Mouse (Mus musculus): ENCODE measurements around the gene Plxnc1.

DNA sequence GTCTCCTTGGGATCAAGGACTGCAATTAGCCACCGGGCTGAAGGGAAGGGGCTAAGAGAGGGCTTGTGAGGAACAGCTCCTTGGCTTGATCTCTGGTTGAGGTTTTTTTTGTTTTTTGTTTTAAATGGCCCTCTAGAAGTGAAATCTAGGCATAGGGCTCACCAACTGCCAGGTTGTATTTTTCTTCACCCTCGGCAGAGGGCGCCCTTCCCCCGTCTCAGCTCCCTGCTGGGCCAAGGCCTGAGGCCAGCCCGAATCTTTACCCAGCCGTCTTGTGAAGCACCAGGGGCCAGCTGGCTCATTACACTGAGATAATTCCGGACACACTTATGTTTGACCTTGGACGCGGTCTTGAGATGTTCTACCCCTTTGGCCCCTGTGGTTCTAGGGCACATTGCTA lies 47.5 kb upstream of the Plxnc1 start:
- TF ChIP-seq CTCF (IDR thresholded peaks at IDR 0.05; ENCODE audit: extremely low read depth, insufficient read depth, insufficient read length, insufficient replicate concordance) (peak; percentile 89), POLR2A (IDR thresholded peaks at IDR 0.05; ENCODE audit: low read depth, low read length) (no peak)

Measured in spleen, adult 2 months (tissue).